Mouse (Mus musculus): ENCODE results near the gene Parp4. TPM values are rescaled to one million over a fixed set of nuclear protein-coding genes. Genes with fewer than 3 reads are reported as not detected.

The Parp4 gene
- total and polyA plus RNA-seq, 3 experiments = 1.2 to 29.1 (median 6.9) TPM

DNA sequence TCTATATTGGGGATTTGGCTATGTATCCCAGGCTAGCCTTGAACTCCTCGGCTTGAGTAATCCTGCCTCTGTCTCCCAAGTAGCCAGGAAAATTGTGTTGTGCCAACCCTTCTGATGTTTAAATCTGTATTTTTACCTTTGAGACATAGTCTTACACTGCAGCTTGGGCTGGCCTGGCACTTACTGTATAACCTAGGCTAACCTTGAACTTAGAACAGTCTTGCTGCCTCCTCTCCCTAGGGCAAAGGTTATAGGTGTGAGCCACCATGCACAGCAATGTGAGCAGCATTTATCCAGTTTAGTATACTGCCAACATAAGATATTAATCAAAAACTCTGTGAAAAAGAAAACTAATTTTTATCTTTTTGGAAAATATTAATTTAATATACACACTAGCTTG is 19.4 kb downstream of the Parp4 start:
- TF ChIP-seq GATA1 (IDR thresholded peaks at IDR 0.05; ENCODE audit: borderline replicate concordance, low read length) (no peak), CTCF (IDR thresholded peaks at IDR 0.05; ENCODE audit: low read depth, low read length) (no peak), POLR2AphosphoS5 (IDR thresholded peaks at IDR 0.05; ENCODE audit: insufficient replicate concordance, low read depth, low read length) (no peak), TAL1 (conservative IDR thresholded peaks at IDR 0.05; ENCODE audit: low read depth, low read length) (no peak)
- Histone ChIP-seq H3K27me3 (ENCODE audit: insufficient read depth, low read length) (no peaks in the 10 kb centered on the region), H3K36me3 (replicated peaks) (peaks cover 76% of the 10 kb centered on the region), H3K4me1 (ENCODE audit: insufficient read depth, low read depth, low read length) (no peaks in the 10 kb centered on the region), H3K9me3 (replicated peaks) (no peaks in the 10 kb centered on the region), H3K4me3 (ENCODE audit: low read depth, low read length) (no peak overlapping the region)
- no peak for DNase-seq (ENCODE audit: low spot score)
- no peak for ATAC-seq (ENCODE audit: extremely low read depth, insufficient number of reproducible peaks, low FRiP score, poor library complexity, severe bottlenecking)

DNA sequence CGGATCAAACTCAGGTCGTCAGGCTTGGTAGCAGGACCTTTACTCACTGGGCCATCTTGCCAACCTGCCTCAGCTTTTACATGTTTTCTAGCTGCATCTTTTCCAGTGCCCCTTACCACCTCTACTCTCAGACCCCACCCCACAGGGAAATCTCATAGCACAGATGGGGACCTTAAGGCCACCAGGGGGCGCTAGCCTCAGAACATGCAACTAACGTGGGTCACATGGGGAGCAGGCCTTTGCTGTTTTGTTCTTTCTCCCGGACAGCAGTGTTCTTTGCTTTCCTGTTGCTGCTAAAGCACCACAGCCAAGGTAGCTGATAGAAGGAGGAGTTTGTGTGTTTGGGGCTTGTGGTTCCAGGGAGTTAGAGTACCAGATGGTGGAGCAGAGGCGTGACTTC is 23.3 kb downstream of the Parp4 start:
- TF ChIP-seq GATA1 (IDR thresholded peaks at IDR 0.05; ENCODE audit: borderline replicate concordance, low read length) (no peak), CTCF (IDR thresholded peaks at IDR 0.05; ENCODE audit: low read depth, low read length) (peak; percentile 50)
- H3K27me3 ChIP-seq (ENCODE audit: insufficient read depth, low read length) = no peaks in the 10 kb centered on the region
- H3K4me1 ChIP-seq (ENCODE audit: insufficient read depth, low read depth, low read length) = no peaks in the 10 kb centered on the region
- H3K36me3 ChIP-seq (replicated peaks) = peaks cover 61% of the 10 kb centered on the region
- no peak overlapping the region for H3K4me3 ChIP-seq (ENCODE audit: low read depth, low read length)
- ATAC-seq (ENCODE audit: extremely low read depth, insufficient number of reproducible peaks, low FRiP score, poor library complexity, severe bottlenecking) (peak; percentile 8; the same call in 1 of the 2 replicates), DNase-seq (ENCODE audit: low spot score) (peak; percentile 57)
- no peaks in the 10 kb centered on the region for H3K9me3 ChIP-seq (replicated peaks)

DNA sequence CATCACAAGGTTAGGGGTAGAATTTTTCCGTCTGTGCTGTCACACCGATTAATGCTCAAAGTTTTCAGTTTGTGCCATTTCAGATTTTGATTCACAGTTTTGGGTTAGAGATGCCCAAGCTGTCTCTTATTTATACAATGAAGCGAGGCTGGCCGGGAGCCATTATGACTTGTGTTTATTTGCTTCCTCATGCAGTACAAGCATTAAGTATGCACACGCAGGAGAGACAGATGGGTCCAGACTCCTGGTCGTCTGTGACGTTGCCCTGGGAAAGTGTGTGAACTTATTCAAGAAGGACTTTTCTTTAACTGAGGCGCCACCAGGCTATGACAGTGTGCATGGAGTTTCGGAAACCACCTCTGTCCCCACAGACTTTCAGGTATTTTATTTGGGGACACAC is 26.6 kb downstream of the Parp4 start:
- Histone ChIP-seq H3K4me1 (ENCODE audit: insufficient read depth, low read depth, low read length) (no peaks in the 10 kb centered on the region), H3K9me3 (replicated peaks) (no peaks in the 10 kb centered on the region), H3K36me3 (replicated peaks) (peaks cover 36% of the 10 kb centered on the region), H3K4me3 (ENCODE audit: low read depth, low read length) (no peak overlapping the region), H3K27me3 (ENCODE audit: insufficient read depth, low read length) (no peaks in the 10 kb centered on the region)
- TF ChIP-seq GATA1 (IDR thresholded peaks at IDR 0.05; ENCODE audit: borderline replicate concordance, low read length) = no peak
- TF ChIP-seq POLR2AphosphoS5 (IDR thresholded peaks at IDR 0.05; ENCODE audit: insufficient replicate concordance, low read depth, low read length) = no peak
- TF ChIP-seq CTCF (IDR thresholded peaks at IDR 0.05; ENCODE audit: low read depth, low read length) = no peak
- no peak for TF ChIP-seq GATA2 (IDR thresholded peaks at IDR 0.05; ENCODE audit: borderline replicate concordance, low read depth, low read length)
- no peak for TF ChIP-seq TAL1 (conservative IDR thresholded peaks at IDR 0.05; ENCODE audit: low read depth, low read length)
- no peak for ATAC-seq (ENCODE audit: extremely low read depth, insufficient number of reproducible peaks, low FRiP score, poor library complexity, severe bottlenecking)
- DNase-seq (ENCODE audit: low spot score) = no peak

DNA sequence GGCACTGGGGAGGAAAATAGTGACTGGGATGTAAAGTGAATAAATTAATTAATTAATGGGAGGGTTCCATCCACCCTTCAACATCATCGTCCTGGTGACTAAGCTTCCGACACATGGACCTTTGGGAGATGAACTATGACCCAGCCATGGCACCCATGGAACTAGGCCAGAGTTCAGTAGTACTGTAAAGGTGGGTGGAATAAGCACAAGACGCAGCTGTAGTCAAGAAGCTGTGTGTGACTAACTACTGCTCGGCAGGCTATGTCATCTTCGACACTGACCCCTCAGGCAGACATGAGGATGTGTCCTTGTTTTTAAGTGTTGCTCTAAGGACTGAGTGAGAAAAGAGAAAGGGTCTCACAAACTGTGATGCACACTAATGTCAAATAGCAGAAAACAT is 29.0 kb downstream of the Parp4 start:
- Histone ChIP-seq H3K36me3 (replicated peaks) (peaks cover 32% of the 10 kb centered on the region), H3K27me3 (ENCODE audit: insufficient read depth, low read length) (no peaks in the 10 kb centered on the region), H3K9me3 (replicated peaks) (no peaks in the 10 kb centered on the region), H3K4me3 (ENCODE audit: low read depth, low read length) (no peak overlapping the region), H3K4me1 (ENCODE audit: insufficient read depth, low read depth, low read length) (no peaks in the 10 kb centered on the region)
- no peak for TF ChIP-seq GATA2 (IDR thresholded peaks at IDR 0.05; ENCODE audit: borderline replicate concordance, low read depth, low read length)
- TF ChIP-seq TAL1 (conservative IDR thresholded peaks at IDR 0.05; ENCODE audit: low read depth, low read length) = no peak
- no peak for TF ChIP-seq POLR2AphosphoS5 (IDR thresholded peaks at IDR 0.05; ENCODE audit: insufficient replicate concordance, low read depth, low read length)
- no peak for TF ChIP-seq CTCF (IDR thresholded peaks at IDR 0.05; ENCODE audit: low read depth, low read length)
- no peak for TF ChIP-seq GATA1 (IDR thresholded peaks at IDR 0.05; ENCODE audit: borderline replicate concordance, low read length)
- ATAC-seq (ENCODE audit: extremely low read depth, insufficient number of reproducible peaks, low FRiP score, poor library complexity, severe bottlenecking) = no peak
- DNase-seq (ENCODE audit: low spot score) = no peak

DNA sequence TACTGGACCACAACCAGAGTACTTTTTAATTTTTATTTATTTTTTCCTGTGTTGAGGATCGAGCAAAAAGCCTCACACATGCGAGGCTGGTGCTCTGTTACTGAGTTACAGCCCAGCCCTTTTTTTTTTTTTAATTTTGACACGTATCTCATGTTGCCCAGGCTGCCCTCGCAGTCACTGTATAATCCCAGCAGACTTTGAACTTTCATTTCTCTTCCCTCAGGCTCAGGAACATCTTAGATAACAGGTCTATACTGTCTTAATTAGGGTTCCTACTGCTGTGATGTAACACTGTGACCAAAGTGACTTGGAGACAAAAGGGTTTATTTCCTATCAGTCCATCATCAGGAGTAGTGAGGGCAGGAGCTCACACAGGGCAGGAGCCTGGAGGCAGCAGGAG is 29.7 kb downstream of the Parp4 start:
- DNase-seq (ENCODE audit: low spot score) (no peak), ATAC-seq (ENCODE audit: extremely low read depth, insufficient number of reproducible peaks, low FRiP score, poor library complexity, severe bottlenecking) (no peak)
- Histone ChIP-seq H3K9me3 (replicated peaks) (no peaks in the 10 kb centered on the region), H3K4me1 (ENCODE audit: insufficient read depth, low read depth, low read length) (no peaks in the 10 kb centered on the region), H3K36me3 (replicated peaks) (peaks cover 29% of the 10 kb centered on the region), H3K27me3 (ENCODE audit: insufficient read depth, low read length) (no peaks in the 10 kb centered on the region), H3K4me3 (ENCODE audit: low read depth, low read length) (no peak overlapping the region)
- TF ChIP-seq GATA1 (IDR thresholded peaks at IDR 0.05; ENCODE audit: borderline replicate concordance, low read length) (no peak), TAL1 (conservative IDR thresholded peaks at IDR 0.05; ENCODE audit: low read depth, low read length) (no peak), CTCF (IDR thresholded peaks at IDR 0.05; ENCODE audit: low read depth, low read length) (no peak), POLR2AphosphoS5 (IDR thresholded peaks at IDR 0.05; ENCODE audit: insufficient replicate concordance, low read depth, low read length) (no peak), GATA2 (IDR thresholded peaks at IDR 0.05; ENCODE audit: borderline replicate concordance, low read depth, low read length) (no peak)

DNA sequence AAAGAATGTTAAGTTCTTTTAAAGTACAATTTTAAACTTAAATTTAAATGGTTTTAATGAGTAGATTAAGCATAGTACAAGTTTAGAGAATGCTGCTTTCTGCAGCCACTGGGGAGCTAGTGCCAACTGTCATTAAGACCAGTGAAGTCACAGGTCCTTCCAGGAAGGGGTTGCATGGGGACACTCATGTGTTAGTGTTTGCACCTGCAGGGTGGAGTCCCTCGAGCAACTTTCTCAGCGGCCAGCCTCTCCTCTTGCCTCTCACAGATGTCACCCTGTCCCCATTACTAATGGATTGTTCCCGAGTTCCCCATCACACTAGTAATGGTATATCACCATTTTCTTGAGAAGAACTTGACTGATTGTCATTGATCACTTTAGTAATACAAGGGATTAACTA is 37.8 kb downstream of the Parp4 start:
- Histone ChIP-seq H3K4me1 (ENCODE audit: insufficient read depth, low read depth, low read length) (no peaks in the 10 kb centered on the region), H3K9me3 (replicated peaks) (no peaks in the 10 kb centered on the region), H3K27me3 (ENCODE audit: insufficient read depth, low read length) (no peaks in the 10 kb centered on the region), H3K36me3 (replicated peaks) (peaks cover 54% of the 10 kb centered on the region), H3K4me3 (ENCODE audit: low read depth, low read length) (no peak overlapping the region)
- ATAC-seq (ENCODE audit: extremely low read depth, insufficient number of reproducible peaks, low FRiP score, poor library complexity, severe bottlenecking) (no peak), DNase-seq (ENCODE audit: low spot score) (no peak)
- TF ChIP-seq TAL1 (conservative IDR thresholded peaks at IDR 0.05; ENCODE audit: low read depth, low read length) = no peak

DNA sequence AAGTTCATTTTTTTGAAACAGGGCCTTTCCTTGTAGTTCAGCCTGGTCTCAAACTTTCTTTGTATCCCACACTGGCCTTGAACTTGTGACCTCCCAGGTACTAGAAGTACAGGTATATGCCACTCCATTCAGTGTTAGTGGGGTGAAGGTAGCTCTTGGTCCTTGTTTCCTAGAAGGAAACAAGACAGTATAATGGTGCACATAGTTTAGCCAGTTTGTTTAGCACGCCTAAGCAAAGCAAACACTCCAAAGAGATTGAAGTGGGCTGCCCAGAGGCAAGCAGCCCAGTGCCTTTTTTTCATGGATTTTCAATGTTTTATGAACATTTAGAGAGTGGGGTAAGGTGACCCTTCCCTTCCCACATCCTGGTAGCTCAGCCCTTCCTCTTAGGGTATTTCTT is 42.1 kb downstream of the Parp4 start:
- no peak for DNase-seq (ENCODE audit: low spot score)
- Histone ChIP-seq H3K36me3 (replicated peaks) (peaks cover 50% of the 10 kb centered on the region), H3K9me3 (replicated peaks) (no peaks in the 10 kb centered on the region), H3K4me1 (ENCODE audit: insufficient read depth, low read depth, low read length) (no peaks in the 10 kb centered on the region), H3K27me3 (ENCODE audit: insufficient read depth, low read length) (no peaks in the 10 kb centered on the region), H3K4me3 (ENCODE audit: low read depth, low read length) (no peak overlapping the region)
- no peak for ATAC-seq (ENCODE audit: extremely low read depth, insufficient number of reproducible peaks, low FRiP score, poor library complexity, severe bottlenecking)
- TF ChIP-seq GATA2 (IDR thresholded peaks at IDR 0.05; ENCODE audit: borderline replicate concordance, low read depth, low read length) (no peak), GATA1 (IDR thresholded peaks at IDR 0.05; ENCODE audit: borderline replicate concordance, low read length) (no peak), CTCF (IDR thresholded peaks at IDR 0.05; ENCODE audit: low read depth, low read length) (no peak), POLR2AphosphoS5 (IDR thresholded peaks at IDR 0.05; ENCODE audit: insufficient replicate concordance, low read depth, low read length) (no peak)

All from G1E (cell line).